Mouse (Mus musculus): ENCODE data around the gene Lamtor4. TPM values are rescaled to one million over a fixed set of nuclear protein-coding genes. Genes with fewer than 3 reads are reported as not detected.

Gene Lamtor4
- polyA plus RNA-seq, 1 experiment from 2014 or later: 38.6 TPM

- no peaks in the 10 kb centered on the region for H3K4me1 ChIP-seq
- no peak for DNase-seq (ENCODE audit: low spot score)
- no peaks in the 10 kb centered on the region for H3K9me3 ChIP-seq
- no peak overlapping the region for H3K27ac ChIP-seq (replicated peaks)
- no peak overlapping the region for H3K4me3 ChIP-seq
- H3K27me3 ChIP-seq (replicated peaks; ENCODE audit: low read depth, poor library complexity, severe bottlenecking): no peaks in the 10 kb centered on the region
- no peaks in the 10 kb centered on the region for H3K36me3 ChIP-seq (replicated peaks)
Measured at GRCm38 (mm10) chr5:138234224-138234623, 21.1 kb upstream of the Lamtor4 start.

GRCm38 (mm10) chr5:138241511-138241910 is 13.8 kb upstream of the Lamtor4 start:
- Histone ChIP-seq H3K36me3 (replicated peaks) (no peaks in the 10 kb centered on the region), H3K4me1 (no peaks in the 10 kb centered on the region), H3K27me3 (replicated peaks; ENCODE audit: low read depth, poor library complexity, severe bottlenecking) (no peaks in the 10 kb centered on the region), H3K4me3 (no peak overlapping the region), H3K27ac (replicated peaks) (no peak overlapping the region), H3K9me3 (no peaks in the 10 kb centered on the region)
- 48% methylated on average over 2 of the region's 2 CpGs for WGBS
- DNase-seq (ENCODE audit: low spot score): no peak

GRCm38 (mm10) chr5:138251144-138251543 is 4.1 kb upstream of the Lamtor4 start:
- H3K9me3 ChIP-seq: no peaks in the 10 kb centered on the region
- no peaks in the 10 kb centered on the region for H3K27me3 ChIP-seq (replicated peaks; ENCODE audit: low read depth, poor library complexity, severe bottlenecking)
- no peak for DNase-seq (ENCODE audit: low spot score)
- H3K4me3 ChIP-seq: no peak overlapping the region
- H3K4me1 ChIP-seq: peaks cover 10% of the 10 kb centered on the region
- WGBS: 89% methylated on average over 12 of the region's 12 CpGs
- no peaks in the 10 kb centered on the region for H3K36me3 ChIP-seq (replicated peaks)
- no peak overlapping the region for H3K27ac ChIP-seq (replicated peaks)

GRCm38 (mm10) chr5:138253061-138253460 is 2.2 kb upstream of the Lamtor4 start:
- Histone ChIP-seq H3K27ac (replicated peaks) (no peak overlapping the region), H3K4me3 (no peak overlapping the region), H3K4me1 (peaks cover 14% of the 10 kb centered on the region), H3K36me3 (replicated peaks) (peaks cover 1% of the 10 kb centered on the region), H3K9me3 (no peaks in the 10 kb centered on the region), H3K27me3 (replicated peaks; ENCODE audit: low read depth, poor library complexity, severe bottlenecking) (no peaks in the 10 kb centered on the region)
- WGBS: 87% methylated on average over 3 of the region's 3 CpGs
- no peak for DNase-seq (ENCODE audit: low spot score)

- H3K36me3 ChIP-seq (replicated peaks): peaks cover 31% of the 10 kb centered on the region
- 18% methylated on average over 7 of the region's 7 CpGs for WGBS
- H3K27ac ChIP-seq (replicated peaks): peak overlapping the region; percentile 84
- H3K27me3 ChIP-seq (replicated peaks; ENCODE audit: low read depth, poor library complexity, severe bottlenecking): no peaks in the 10 kb centered on the region
- no peaks in the 10 kb centered on the region for H3K9me3 ChIP-seq
- H3K4me3 ChIP-seq: peak overlapping the region; percentile 82
- DNase-seq (ENCODE audit: low spot score): no peak
- H3K4me1 ChIP-seq: peaks cover 14% of the 10 kb centered on the region
Measured at GRCm38 (mm10) chr5:138256094-138256467, 799 bp downstream of the Lamtor4 start.

- no peak for DNase-seq (ENCODE audit: low spot score)
- Histone ChIP-seq H3K27me3 (replicated peaks; ENCODE audit: low read depth, poor library complexity, severe bottlenecking) (no peaks in the 10 kb centered on the region), H3K36me3 (replicated peaks) (peaks cover 41% of the 10 kb centered on the region), H3K27ac (replicated peaks) (no peak overlapping the region), H3K9me3 (no peaks in the 10 kb centered on the region), H3K4me1 (peaks cover 22% of the 10 kb centered on the region), H3K4me3 (no peak overlapping the region)
- 88% methylated on average over 10 of the region's 10 CpGs for WGBS
Measured at GRCm38 (mm10) chr5:138256966-138257584, 1.8 kb downstream of the Lamtor4 start.

GRCm38 (mm10) chr5:138257585-138257978 is 2.3 kb downstream of the Lamtor4 start:
- peaks cover 46% of the 10 kb centered on the region for H3K36me3 ChIP-seq (replicated peaks)
- no peak overlapping the region for H3K4me3 ChIP-seq
- H3K4me1 ChIP-seq: peaks cover 27% of the 10 kb centered on the region
- no peak for DNase-seq (ENCODE audit: low spot score)
- H3K9me3 ChIP-seq: no peaks in the 10 kb centered on the region
- H3K27ac ChIP-seq (replicated peaks): no peak overlapping the region
- 93% methylated on average over 4 of the region's 4 CpGs for WGBS
- no peaks in the 10 kb centered on the region for H3K27me3 ChIP-seq (replicated peaks; ENCODE audit: low read depth, poor library complexity, severe bottlenecking)

- no peaks in the 10 kb centered on the region for H3K9me3 ChIP-seq
- no peak overlapping the region for H3K4me3 ChIP-seq
- H3K27me3 ChIP-seq (replicated peaks; ENCODE audit: low read depth, poor library complexity, severe bottlenecking): no peaks in the 10 kb centered on the region
- no peak overlapping the region for H3K27ac ChIP-seq (replicated peaks)
- DNase-seq (ENCODE audit: low spot score): no peak
- peaks cover 47% of the 10 kb centered on the region for H3K36me3 ChIP-seq (replicated peaks)
- H3K4me1 ChIP-seq: peaks cover 32% of the 10 kb centered on the region
- 88% methylated on average over 3 of the region's 3 CpGs for WGBS
Measured at GRCm38 (mm10) chr5:138258078-138258477, 2.8 kb downstream of the Lamtor4 start.

GRCm38 (mm10) chr5:138258542-138258941 is 3.3 kb downstream of the Lamtor4 start:
- 75% methylated on average over 6 of the region's 6 CpGs for WGBS
- H3K36me3 ChIP-seq (replicated peaks): peaks cover 47% of the 10 kb centered on the region
- no peaks in the 10 kb centered on the region for H3K9me3 ChIP-seq
- no peak for DNase-seq (ENCODE audit: low spot score)
- no peak overlapping the region for H3K4me3 ChIP-seq
- no peak overlapping the region for H3K27ac ChIP-seq (replicated peaks)
- peaks cover 37% of the 10 kb centered on the region for H3K4me1 ChIP-seq
- no peaks in the 10 kb centered on the region for H3K27me3 ChIP-seq (replicated peaks; ENCODE audit: low read depth, poor library complexity, severe bottlenecking)

- Histone ChIP-seq H3K4me3 (0 out of 2 replicates have a peak overlapping the region, but pooled peaks have one; percentile 13), H3K4me1 (peaks cover 37% of the 10 kb centered on the region), H3K36me3 (replicated peaks) (peaks cover 47% of the 10 kb centered on the region), H3K27ac (replicated peaks) (no peak overlapping the region), H3K9me3 (no peaks in the 10 kb centered on the region), H3K27me3 (replicated peaks; ENCODE audit: low read depth, poor library complexity, severe bottlenecking) (no peaks in the 10 kb centered on the region)
- no peak for DNase-seq (ENCODE audit: low spot score)
- 63% methylated on average over 7 of the region's 7 CpGs for WGBS
Measured at GRCm38 (mm10) chr5:138258993-138259392, 3.7 kb downstream of the Lamtor4 start.

- Histone ChIP-seq H3K27ac (replicated peaks) (no peak overlapping the region), H3K9me3 (no peaks in the 10 kb centered on the region), H3K27me3 (replicated peaks; ENCODE audit: low read depth, poor library complexity, severe bottlenecking) (no peaks in the 10 kb centered on the region), H3K4me3 (no peak overlapping the region), H3K36me3 (replicated peaks) (peaks cover 47% of the 10 kb centered on the region), H3K4me1 (peaks cover 40% of the 10 kb centered on the region)
- 75% methylated on average over 10 of the region's 10 CpGs for WGBS
- no peak for DNase-seq (ENCODE audit: low spot score)
Measured at GRCm38 (mm10) chr5:138260051-138260450, 4.8 kb downstream of the Lamtor4 start.

- Histone ChIP-seq H3K9me3 (no peaks in the 10 kb centered on the region), H3K27ac (replicated peaks) (no peak overlapping the region), H3K4me1 (peaks cover 37% of the 10 kb centered on the region), H3K4me3 (no peak overlapping the region), H3K36me3 (replicated peaks) (peaks cover 52% of the 10 kb centered on the region), H3K27me3 (replicated peaks; ENCODE audit: low read depth, poor library complexity, severe bottlenecking) (no peaks in the 10 kb centered on the region)
- DNase-seq (ENCODE audit: low spot score): no peak
- 87% methylated on average over 11 of the region's 11 CpGs for WGBS
Measured at GRCm38 (mm10) chr5:138260834-138261233, 5.6 kb downstream of the Lamtor4 start.

GRCm38 (mm10) chr5:138262001-138262400 is 6.7 kb downstream of the Lamtor4 start:
- H3K27ac ChIP-seq (replicated peaks): no peak overlapping the region
- 71% methylated on average over 4 of the region's 4 CpGs for WGBS
- no peak for DNase-seq (ENCODE audit: low spot score)
- H3K27me3 ChIP-seq (replicated peaks; ENCODE audit: low read depth, poor library complexity, severe bottlenecking): no peaks in the 10 kb centered on the region
- H3K4me3 ChIP-seq: peak overlapping the region; percentile 87; the same call in 1 of the 2 replicates
- H3K36me3 ChIP-seq (replicated peaks): peaks cover 63% of the 10 kb centered on the region
- no peaks in the 10 kb centered on the region for H3K9me3 ChIP-seq
- H3K4me1 ChIP-seq: peaks cover 30% of the 10 kb centered on the region
